Mouse (Mus musculus) urinary bladder, adult 2 months (tissue): ENCODE results near the gene Zfp764. TPM values are rescaled to one million over a fixed set of nuclear protein-coding genes. Genes with fewer than 3 reads are reported as not detected.
A peak's percentile ranks its signal among the peaks of the same experiment; 100 is the strongest.
"Not testable (repeated sequence)": the region's sequence is repeated elsewhere in the genome, so short reads cannot be mapped to it uniquely, and the experiment has no call there.

ENCODE experiments used
- DNase-seq: peaks from one replicate; pipeline ENCODE4 v3.0.0; 2022; ENCODE audit warnings: low spot score
- polyA plus RNA-seq: library from polyadenylated mRNA; depleted of rRNA; stranded (reverse); fragments of >200 nt; gene quantifications from 2 replicates; pipeline ENCODE4 v1.2.3, GENCODE M21; 2012

Gene Zfp764
- polyA plus RNA-seq, 1 experiment: 9.7 TPM

DNA sequence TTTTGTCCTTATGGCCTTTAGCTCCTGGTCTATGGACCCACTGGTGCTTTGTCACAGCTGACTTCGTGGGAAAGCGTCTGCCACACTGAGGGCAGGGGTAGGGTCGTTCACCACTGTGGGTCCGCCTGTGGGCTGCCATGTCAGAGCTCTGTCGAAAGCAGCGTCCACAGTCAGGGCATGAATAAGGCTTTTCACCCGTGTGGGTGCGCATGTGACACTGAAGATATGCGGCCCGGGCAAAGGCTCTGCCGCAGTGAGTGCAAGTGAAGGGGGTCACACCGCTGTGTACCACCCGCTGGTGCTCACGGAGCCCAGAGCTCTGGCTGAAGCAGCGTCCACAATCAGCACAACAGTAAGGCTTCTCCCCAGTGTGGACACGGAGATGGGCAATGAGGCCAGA, 15.1 kb downstream of the Zfp764 start:
- no peak for DNase-seq

DNA sequence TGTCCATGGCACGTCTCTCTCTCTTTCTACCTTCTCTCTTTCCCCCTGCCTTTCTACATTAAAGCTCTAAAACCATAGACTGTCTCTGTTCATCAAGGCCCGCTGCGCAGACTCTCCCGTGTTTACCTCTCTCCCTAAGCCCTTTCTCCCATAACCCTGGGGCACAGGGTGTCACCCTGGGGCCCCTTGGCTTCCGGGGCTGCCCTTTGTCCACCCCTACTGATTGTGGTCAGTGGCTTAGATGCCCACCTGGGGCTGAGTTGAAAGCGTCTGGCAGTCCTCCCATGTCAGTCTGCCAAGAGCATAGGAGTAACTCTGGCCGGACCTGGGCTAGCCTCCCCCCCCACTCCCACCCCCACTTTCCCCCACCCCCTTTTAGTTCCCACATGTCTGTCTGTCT, 16.3 kb downstream of the Zfp764 start:
- no peak for DNase-seq

DNA sequence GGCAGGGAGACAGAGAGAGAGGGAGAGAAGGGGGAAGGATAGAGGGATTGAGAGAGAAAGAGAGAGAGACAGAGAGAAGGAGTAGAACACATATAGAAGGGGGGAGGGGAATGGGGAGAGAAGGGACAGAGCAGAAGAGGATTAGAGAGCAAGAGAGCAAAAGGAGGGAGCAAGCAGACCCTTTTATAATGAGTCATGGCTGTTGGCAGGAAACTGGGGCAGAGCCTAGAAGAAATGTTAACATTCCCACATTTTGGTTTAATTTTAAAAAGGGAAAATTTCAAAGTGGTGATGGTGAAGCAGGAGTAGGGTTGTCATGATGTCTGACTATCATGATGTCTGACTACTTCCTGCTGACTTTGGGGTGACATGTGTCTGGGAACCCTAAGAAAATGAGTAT, 18.4 kb downstream of the Zfp764 start:
- not testable (repeated sequence) for DNase-seq

DNA sequence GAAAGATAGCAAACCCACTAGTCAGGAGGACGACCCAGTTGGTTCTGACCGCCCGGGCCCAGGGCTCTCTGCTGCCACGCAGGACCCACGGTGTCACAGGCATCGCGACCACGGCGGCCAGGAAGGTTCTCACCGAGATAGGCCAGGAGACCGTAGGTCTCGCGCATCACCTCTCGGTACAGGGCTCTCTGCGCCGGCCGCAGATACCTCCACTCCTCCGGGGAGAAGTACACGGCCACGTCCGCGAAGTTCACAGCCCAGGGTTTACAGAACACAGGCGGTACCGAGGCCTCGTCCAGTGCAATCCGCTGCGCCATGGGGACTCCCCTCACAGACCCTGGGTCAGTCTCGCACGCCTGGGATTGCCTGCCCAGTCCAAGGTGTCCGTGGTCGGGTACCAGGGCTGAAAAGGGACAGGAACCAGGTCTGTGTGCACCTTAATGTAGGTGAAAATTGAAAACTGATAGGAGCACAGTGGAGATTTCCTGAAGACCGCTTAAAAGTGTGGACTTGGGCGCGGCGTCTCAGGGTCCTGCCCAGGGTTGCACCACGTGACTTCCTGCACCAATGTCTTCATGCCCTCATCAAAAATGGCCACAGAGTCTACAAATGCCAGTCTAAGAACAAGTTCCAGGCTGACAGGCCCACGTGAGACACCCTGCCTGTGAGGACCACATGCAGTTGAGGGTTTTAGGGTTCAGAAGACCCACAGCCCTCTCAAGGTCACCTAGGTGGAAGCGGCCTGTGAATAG, 19.8 kb downstream of the Zfp764 start, which contains the start of gene 9130019O22Rik:
Gene 9130019O22Rik (minus strand): TSS at position 526 of the 752 bp plus-strand sequence.
- peak; percentile 58 for DNase-seq

DNA sequence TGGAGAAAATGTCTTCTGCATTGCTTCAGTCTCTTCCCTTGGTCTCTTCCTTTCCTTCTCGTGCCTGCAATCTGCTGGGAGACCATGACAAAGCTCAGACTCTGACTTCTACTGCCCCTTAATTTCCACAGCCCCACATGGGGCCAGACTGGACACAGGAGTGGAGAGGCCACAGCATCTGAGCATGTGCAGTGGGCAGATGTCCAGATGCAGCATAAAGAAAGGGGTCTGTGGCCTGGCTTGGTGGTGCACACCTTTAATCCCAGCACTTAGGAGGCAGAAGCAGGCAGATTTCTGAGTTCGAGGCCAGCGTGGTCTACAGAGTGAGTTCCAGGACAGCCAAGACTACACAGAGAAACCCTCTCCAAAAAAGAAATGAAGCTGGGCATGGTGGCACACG, 21.1 kb downstream of the Zfp764 start:
- not testable (repeated sequence) for DNase-seq

DNA sequence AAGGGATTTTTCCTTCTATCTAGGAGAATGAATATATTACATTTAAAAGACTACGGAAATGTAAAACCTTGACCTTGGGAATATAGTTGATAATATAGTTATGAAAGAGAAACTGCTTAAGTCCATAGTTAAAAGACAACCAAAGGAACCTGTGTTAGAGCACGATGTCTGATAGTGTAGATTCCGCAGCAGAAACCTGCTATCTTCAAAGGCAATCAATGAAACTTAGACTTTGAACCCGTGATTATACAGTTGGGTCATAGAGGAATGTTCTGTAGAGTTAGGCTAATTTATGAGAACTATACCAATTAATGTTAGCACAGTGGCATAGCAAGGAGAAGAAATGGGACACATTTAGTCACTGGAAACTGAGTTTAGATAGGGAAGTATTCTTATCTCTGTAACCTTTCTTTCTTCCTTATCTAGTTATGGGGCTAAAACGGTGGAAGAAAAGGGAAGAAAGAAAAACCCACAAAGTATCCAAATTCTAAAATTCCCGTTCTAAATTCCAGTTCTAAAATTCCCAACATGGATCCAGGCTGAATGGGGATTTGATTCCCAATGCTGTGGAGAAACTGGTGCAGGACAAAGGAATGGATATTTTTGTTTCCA, 28.2 kb downstream of the Zfp764 start:
- no peak for DNase-seq

DNA sequence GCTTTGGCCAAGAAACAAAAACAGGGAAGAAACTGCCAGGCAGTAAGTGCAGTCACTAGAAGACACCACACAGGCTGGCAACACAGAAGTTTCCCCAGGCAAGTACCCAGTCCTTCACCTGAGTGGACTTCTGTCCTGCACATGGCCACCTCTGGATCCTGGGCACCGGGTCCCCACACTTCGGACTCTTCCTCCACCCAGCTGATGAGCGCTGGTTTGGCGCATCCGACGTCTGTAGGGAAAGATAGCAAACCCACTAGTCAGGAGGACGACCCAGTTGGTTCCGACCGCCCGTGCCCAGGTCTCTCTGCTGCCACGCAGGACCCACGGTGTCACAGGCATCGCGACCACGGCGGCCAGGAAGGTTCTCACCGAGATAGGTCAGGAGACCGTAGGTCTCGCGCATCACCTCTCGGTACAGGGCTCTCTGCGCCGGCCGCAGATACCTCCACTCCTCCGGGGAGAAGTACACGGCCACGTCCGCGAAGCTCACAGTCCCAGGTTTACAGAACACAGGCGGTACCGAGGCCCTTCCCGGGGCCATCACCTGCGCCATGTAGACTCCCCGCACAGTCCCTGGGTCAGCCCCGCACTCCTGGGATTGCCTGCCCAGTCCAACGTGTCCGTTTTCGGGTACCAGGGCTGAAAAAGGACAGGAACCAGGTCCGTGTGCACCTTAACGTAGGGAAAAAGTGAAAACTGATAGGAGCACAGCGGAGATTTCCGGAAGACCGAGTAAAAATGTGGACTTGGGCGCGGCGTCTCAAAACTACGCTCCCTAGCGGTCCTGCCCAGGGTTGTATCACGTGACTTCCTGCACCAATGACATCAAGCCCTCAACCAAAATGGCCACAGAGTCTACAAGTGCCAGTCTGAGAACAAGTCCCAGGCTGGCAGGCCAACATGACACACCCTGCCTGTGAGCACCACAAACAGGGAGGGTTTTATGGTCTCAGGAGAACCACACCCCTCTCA, 31.1 kb downstream of the Zfp764 start, which contains the start of gene Zfp747:
Gene Zfp747 (minus strand): TSS at position 780 of the 975 bp plus-strand sequence.
- peak; percentile 77 for DNase-seq

DNA sequence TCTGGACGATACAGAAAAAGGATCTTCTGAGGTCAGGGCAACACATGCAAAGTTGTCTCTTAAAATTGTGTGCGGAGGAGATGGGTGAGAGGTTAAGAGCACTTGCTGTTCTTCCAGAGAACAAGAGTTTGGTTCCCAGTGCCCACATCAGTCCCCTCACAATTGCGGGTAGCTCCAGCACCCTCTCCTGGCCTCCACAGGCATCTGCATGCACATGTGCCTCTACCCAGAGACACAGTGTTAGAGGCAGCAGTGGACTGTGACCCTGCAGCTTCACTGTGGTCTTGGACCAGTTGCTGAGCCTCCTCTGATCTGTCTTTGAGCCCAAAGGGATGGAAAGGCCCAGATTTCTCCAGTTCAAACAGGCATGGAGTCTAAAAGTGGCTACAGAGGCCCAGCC, 34.8 kb downstream of the Zfp764 start:
- not testable (repeated sequence) for DNase-seq

DNA sequence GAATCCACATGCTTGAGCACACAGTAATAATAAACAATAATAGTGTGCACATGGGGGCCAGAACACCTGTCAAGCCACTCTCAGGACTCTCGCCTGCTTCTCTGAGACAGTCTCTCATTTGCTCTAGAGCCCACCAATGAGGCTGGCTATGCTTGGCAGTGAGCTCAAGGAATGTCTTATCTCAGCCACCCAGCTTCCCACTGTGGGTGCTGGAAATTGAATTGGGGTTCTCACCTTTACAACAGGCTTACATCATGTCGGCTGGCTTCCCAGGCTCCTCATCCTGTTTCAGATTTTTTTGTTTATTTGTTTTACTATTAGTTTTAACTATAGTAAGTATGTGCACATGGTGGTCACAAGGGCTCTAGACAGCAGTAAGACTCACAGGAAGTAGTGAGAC, 35.4 kb downstream of the Zfp764 start:
- DNase-seq: no peak

DNA sequence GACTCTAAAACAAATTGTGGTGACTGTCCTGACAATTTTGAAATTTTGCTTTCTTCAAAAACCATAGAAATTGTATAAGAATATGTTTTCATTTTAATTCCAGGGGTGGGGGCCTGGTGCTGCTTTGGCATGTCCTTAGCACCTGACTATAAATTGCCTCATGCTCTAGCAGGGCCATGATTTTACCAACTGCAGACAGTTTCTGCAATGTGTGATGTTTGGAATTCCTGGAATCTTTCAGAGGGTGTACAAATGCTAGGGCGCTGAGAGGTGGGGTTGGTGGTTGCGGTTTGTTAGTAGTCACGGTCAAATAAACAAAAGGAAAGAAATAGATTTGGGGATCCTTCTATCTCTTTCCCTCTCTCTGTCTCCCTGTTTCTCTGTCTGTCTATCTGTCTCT, 40.4 kb downstream of the Zfp764 start:
- no peak for DNase-seq

DNA sequence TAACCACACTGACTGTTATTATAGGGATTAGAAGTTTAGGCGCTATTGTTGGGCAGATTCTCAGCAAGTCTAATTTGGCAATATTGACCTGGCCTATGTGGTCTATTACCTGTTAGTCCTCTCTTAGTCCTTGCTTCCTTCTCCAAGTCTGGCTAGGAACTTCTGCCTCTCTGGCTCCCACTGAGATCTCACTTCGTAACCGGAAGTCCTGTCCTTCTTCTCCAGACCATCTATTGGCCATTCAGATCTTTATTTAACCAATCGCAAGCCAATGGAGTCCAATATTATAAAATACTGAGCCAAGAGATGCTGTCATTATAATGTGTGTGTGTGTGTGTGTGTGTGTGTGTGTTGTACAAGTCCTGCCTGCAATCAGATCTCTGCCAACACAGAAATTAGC, 42.5 kb downstream of the Zfp764 start:
- no peak for DNase-seq

DNA sequence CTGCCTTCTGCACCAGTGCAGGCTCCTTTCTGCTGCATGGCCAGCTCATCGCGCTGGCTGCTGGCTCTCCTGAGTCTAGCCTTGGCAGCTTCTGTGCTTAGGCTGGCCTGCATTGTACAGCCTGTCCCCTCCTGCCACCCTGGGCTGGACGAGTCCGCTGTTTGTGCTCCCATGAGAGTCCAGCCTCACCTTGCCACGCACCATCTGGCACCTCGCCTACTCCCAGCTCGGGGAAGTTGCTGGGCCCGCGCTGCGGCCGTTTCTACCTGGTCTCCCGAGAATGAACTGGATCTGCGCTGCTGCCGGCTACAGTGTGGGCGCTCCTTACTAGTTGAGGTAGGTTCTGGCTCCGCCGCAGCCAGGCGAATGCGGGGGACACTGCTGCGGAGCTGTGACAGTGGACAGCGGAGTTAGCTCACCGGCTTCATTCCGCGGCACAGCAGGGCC, 43.1 kb downstream of the Zfp764 start:
- DNase-seq: no peak

DNA sequence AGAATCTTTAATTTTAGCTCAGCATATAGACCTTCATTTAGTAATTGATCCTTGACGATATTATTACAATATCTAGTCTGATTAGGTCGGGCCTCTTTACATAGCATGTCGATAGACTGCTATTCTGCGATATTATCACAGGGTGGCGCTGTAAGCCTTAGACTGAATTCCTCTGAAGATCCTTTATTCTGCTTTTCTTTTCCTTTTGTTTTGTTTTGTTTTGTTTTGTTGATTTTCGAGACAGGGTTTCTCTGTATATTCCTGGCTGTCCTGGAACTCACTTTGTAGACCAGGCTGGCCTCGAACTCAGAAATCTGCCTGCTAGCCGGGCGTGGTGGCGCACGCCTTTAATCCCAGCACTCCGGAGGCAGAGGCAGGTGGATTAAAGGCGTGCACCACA, 44.2 kb downstream of the Zfp764 start:
- not testable (repeated sequence) for DNase-seq

DNA sequence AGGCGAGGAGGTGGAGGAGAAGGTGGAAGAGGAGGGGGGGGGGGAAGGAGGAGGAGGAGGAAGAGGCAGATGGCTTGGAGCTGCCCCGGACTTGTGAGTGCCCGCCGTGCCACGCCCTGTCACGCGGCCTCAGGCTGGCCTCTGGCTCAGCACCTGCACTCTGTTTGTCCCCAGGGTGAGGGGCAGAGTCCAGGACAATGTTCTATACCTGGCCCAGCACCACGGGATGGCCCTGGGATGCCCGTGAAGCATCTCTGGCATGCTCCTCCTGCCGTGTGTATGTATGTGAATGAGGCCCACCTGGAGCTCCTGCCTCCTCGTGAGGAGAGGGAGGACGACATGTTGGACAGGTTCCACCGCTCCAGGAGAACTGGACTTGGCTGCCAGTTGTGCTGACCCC, 45.2 kb downstream of the Zfp764 start:
- DNase-seq: no peak

DNA sequence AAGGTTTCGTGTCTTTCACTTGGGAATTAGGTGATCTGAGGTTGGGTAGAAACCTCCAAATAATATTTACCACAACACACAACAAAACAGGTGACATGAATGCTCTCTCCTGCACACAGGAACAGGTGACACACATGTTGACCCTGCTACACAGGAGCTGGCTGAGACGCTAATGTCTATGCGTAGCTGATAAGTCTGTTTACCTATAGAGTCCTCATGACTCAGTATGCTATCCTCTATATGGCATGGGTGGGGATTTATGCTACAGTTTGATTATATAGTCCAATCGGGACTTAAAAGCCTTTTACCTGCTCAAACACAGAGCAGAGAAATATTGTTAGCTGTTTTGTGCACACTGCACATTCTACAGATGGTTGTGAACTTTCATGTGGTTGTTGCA, 46.4 kb downstream of the Zfp764 start:
- no peak for DNase-seq

DNA sequence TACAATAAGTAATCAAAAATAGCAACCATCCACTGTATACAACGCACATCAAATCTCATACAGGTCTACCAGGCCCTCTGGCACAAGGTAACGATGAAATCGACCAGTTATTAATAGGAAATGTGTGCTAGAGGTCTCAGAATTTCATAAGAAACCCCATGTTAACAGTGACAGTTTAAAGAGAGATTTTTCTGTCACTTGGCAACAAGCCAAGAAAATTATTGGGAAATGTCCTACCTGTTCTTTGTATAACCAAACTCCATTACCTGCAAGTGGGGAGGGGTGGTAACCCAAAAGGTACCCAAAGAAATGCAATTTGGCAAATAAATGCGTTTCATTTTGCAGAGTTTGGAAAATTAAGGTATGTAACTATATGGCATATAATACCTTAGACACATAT, 48.1 kb downstream of the Zfp764 start:
- no peak for DNase-seq

DNA sequence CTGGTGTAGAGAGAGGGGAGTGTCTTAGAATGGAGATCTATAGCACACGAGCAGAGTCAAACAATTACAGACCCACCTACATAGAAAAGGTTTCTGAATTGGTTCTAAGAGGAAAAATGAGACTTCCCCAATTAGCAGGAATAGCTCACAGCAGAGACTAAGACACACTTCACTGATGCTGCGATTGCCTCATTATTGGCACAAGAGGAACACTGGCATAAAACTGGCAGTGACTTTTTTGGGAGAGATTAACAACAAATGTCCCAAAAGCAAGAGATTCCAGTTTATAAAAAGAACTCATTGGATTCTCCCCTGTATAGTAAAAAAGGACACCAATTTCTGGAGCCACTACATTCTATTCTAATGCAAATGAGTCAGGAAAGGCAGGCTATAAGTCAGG, 48.8 kb downstream of the Zfp764 start:
- DNase-seq: no peak

DNA sequence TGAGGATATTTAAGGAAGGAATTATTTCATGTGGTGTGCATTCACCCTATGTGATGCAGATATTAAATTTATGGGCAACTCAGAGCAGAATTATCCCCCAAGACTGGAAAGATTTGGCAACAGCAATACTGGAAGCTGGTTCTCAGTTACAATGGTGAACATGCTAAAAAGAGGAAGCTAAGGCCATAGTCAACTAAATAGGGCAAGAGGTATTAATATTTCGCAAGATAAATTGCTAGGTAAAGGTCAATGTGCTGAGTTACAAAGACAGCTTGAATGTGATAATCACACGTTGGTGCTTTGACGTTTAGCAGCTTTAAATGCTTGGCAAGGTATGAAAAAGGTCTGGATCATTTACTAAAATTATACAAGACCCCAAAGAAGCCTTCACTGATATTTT, 50.8 kb downstream of the Zfp764 start:
- DNase-seq: no peak
